In the genomic region with DNA sequence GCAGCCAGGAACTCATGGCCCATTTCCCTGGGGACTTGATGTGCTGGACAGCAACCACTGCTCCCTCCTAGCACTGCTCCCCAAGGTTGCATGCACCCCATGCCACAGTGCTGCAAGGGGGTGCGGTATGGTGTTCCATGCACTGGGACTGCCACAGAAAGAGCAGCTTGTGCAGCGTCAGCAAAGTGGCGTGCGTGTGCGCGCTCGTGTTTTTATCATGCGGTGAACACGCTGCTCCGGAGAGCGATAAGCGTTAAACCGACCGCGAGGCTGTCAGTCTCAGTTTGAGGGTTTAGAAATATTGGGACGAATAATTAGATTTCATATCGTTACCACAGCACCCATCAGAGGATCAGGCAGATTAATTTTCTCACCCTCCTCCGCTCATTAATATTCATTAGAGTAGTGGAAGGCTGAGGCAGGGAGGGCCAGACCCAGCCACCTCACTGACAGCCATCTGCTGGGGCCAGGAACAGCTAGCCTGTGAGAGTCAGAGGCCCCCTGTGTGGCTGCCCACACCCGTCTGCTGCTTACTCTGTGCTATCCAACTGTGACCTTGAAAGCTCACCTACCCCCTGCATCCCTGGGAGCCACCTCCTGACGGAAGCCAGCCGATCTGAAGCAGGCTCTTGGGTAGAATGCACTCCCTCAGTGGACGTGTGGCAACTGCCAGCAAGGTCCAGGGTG, we compare ENCODE assay signal across 11 mouse cellular contexts. TPM values are rescaled to one million over a fixed set of nuclear protein-coding genes. Genes with fewer than 3 reads are reported as not detected.
DNase-seq lines count a peak whose midpoint lies in the region; ATAC-seq and TF ChIP-seq lines count a peak whose summit lies in the region.
"Had no signal": no experiment of that assay in that cellular context is flagged by ENCODE, and none has a peak within 500 bp of the region (broad histone marks: within the 10 kb centered on the region; RNA-seq: fewer than 3 reads in every experiment).

No protein-coding gene starts in this region.

- no peak overlapping the region for H3K4me3 ChIP-seq in lung, embryonic 15.5 days
- H3K4me3 ChIP-seq in lung, postnatal 0 days (ENCODE audit: low read depth, low read length): no peak overlapping the region
- no peak overlapping the region for H3K4me3 ChIP-seq in hindbrain, embryonic 13.5 days
- peak overlapping the region; percentile 27; the same call in 1 of the 2 replicates for H3K4me3 ChIP-seq in liver, embryonic 16.5 days (ENCODE audit: low read depth, low read length)
- no peak overlapping the region for H3K4me3 ChIP-seq in stomach, embryonic 16.5 days (replicated peaks; ENCODE audit: low read length)

- H3K4me1 ChIP-seq in lung, embryonic 15.5 days: peaks cover 50% of the 10 kb centered on the region
- H3K4me1 ChIP-seq in lung, postnatal 0 days (ENCODE audit: insufficient read depth, low read depth, low read length): no peaks in the 10 kb centered on the region; the same call in 1 of the 2 replicates
- H3K4me1 ChIP-seq in hindbrain, embryonic 13.5 days (replicated peaks): peaks cover 58% of the 10 kb centered on the region
- peaks cover 81% of the 10 kb centered on the region for H3K4me1 ChIP-seq in liver, embryonic 16.5 days (ENCODE audit: control insufficient read depth, low read depth, low read length)
- peaks cover 49% of the 10 kb centered on the region for H3K4me1 ChIP-seq in stomach, embryonic 16.5 days (ENCODE audit: control insufficient read depth, insufficient read depth, low read length)

- H3K27ac ChIP-seq in lung, embryonic 15.5 days: peak overlapping the region; percentile 71; the same call in 1 of the 2 replicates
- no peak overlapping the region for H3K27ac ChIP-seq in lung, postnatal 0 days (ENCODE audit: low read length)
- H3K27ac ChIP-seq in hindbrain, embryonic 13.5 days: peak overlapping the region; percentile 62; the same call in 1 of the 2 replicates
- peak overlapping the region; percentile 99 for H3K27ac ChIP-seq in liver, embryonic 16.5 days (ENCODE audit: low read length)
- H3K27ac ChIP-seq in stomach, embryonic 16.5 days (ENCODE audit: low read length): peak overlapping the region; percentile 72
- H3K27ac ChIP-seq: macrophage had no signal

- H3K36me3 ChIP-seq in lung, embryonic 15.5 days: peaks cover 4% of the 10 kb centered on the region
- H3K36me3 ChIP-seq in lung, postnatal 0 days (ENCODE audit: insufficient read depth, low read length): peaks cover 5% of the 10 kb centered on the region
- peaks cover 3% of the 10 kb centered on the region; the same call in 1 of the 2 replicates for H3K36me3 ChIP-seq in hindbrain, embryonic 13.5 days
- H3K36me3 ChIP-seq in liver, embryonic 16.5 days (ENCODE audit: control insufficient read depth, insufficient read depth): peaks cover 60% of the 10 kb centered on the region
- 0 out of 2 replicates have a peak, but pooled peaks cover 7% of the 10 kb centered on the region for H3K36me3 ChIP-seq in stomach, embryonic 16.5 days (ENCODE audit: control insufficient read depth, insufficient read depth, low read length)

- no peak for DNase-seq in lung, postnatal 0 days (ENCODE audit: low spot score)
- DNase-seq in gastrocnemius, postnatal 36 days: no peak
- DNase-seq: embryo, embryonic 11 days; retina, postnatal 1 day had no signal

- no peak for TF ChIP-seq CTCF in lung, postnatal 0 days (IDR thresholded peaks at IDR 0.05)

- no peak for TF ChIP-seq EP300 in lung, postnatal 0 days (IDR thresholded peaks at IDR 0.05)

- H3K27me3 ChIP-seq in lung, embryonic 15.5 days: peaks cover 8% of the 10 kb centered on the region; the same call in 1 of the 2 replicates
- no peaks in the 10 kb centered on the region for H3K27me3 ChIP-seq in lung, postnatal 0 days (replicated peaks; ENCODE audit: insufficient read depth, low read length)
- H3K27me3 ChIP-seq in hindbrain, embryonic 13.5 days: peaks cover 22% of the 10 kb centered on the region
- no peaks in the 10 kb centered on the region for H3K27me3 ChIP-seq in liver, embryonic 16.5 days (ENCODE audit: control insufficient read depth, insufficient read depth, low read depth, low read length)
- no peaks in the 10 kb centered on the region; the same call in 1 of the 2 replicates for H3K27me3 ChIP-seq in stomach, embryonic 16.5 days (ENCODE audit: control insufficient read depth, insufficient read depth, low read length)

- intact Hi-C loops in gastrocnemius, postnatal 36 days (cut with DNase I): loop anchor here (5.0 to 10.0 kb wide), 3 partner anchors 38 to 335 kb away; no protein-coding TSS in a partner anchor

- H3K9ac ChIP-seq in lung, embryonic 15.5 days: no peak overlapping the region
- H3K9ac ChIP-seq in lung, postnatal 0 days (replicated peaks; ENCODE audit: low read depth): no peak overlapping the region
- 0 out of 2 replicates have a peak overlapping the region, but pooled peaks have one; percentile 20 for H3K9ac ChIP-seq in hindbrain, embryonic 13.5 days
- peak overlapping the region; percentile 58 for H3K9ac ChIP-seq in liver, embryonic 16.5 days (ENCODE audit: low read depth, low read length)
- peak overlapping the region; percentile 41; the same call in 1 of the 2 replicates for H3K9ac ChIP-seq in stomach, embryonic 16.5 days (ENCODE audit: low read length)

- no peak overlapping the region for H3K4me2 ChIP-seq in lung, embryonic 15.5 days
- no peak overlapping the region for H3K4me2 ChIP-seq in lung, postnatal 0 days (replicated peaks; ENCODE audit: low read depth, low read length)
- H3K4me2 ChIP-seq in hindbrain, embryonic 13.5 days: no peak overlapping the region
- H3K4me2 ChIP-seq in liver, embryonic 16.5 days (ENCODE audit: low read depth, low read length): peak overlapping the region; percentile 52
- no peak overlapping the region for H3K4me2 ChIP-seq in stomach, embryonic 16.5 days (ENCODE audit: low read depth, low read length)

- no peaks in the 10 kb centered on the region for H3K9me3 ChIP-seq in lung, embryonic 15.5 days
- no peaks in the 10 kb centered on the region for H3K9me3 ChIP-seq in lung, postnatal 0 days (ENCODE audit: low read length)
- no peaks in the 10 kb centered on the region for H3K9me3 ChIP-seq in hindbrain, embryonic 13.5 days
- H3K9me3 ChIP-seq in liver, embryonic 16.5 days (replicated peaks; ENCODE audit: control insufficient read depth, low read length): peaks cover 8% of the 10 kb centered on the region
- H3K9me3 ChIP-seq in stomach, embryonic 16.5 days (replicated peaks; ENCODE audit: control insufficient read depth, low read length): no peaks in the 10 kb centered on the region

- ATAC-seq in lung, embryonic 15.5 days (ENCODE audit: borderline replicate concordance, extremely low read depth, low FRiP score, low TSS enrichment): no peak
- no peak for ATAC-seq in lung, postnatal 0 days
- 0 out of 2 replicates have a peak, but pooled peaks have one; percentile 27 for ATAC-seq in hindbrain, embryonic 13.5 days (ENCODE audit: low FRiP score)
- peak; percentile 55 for ATAC-seq in liver, embryonic 16.5 days (ENCODE audit: low read depth)
- ATAC-seq in stomach, embryonic 16.5 days (ENCODE audit: insufficient read depth, low FRiP score): peak; percentile 28; the same call in 1 of the 2 replicates
- ATAC-seq in inflammation-experienced regulatory T-cells, adult 6 months: no peak

- 83% methylated on average over 22 of the region's 22 CpGs for WGBS in lung, embryonic 15.5 days
- WGBS in lung, postnatal 0 days: 87% methylated on average over 22 of the region's 22 CpGs
- WGBS in hindbrain, embryonic 13.5 days: 47% methylated on average over 22 of the region's 22 CpGs
- WGBS in liver, embryonic 16.5 days (ENCODE audit: insufficient replicate concordance): 36% methylated on average over 22 of the region's 22 CpGs
- 78% methylated on average over 22 of the region's 22 CpGs for WGBS in stomach, embryonic 16.5 days

RNA-seq across cellular contexts. Expression of gene Trhr2, which starts 30.9 kb away (rescaled TPM):
- not detected in 2 replicates for polyA plus RNA-seq in lung, embryonic 15.5 days (2015; fragmentation: Nextera tagmentation; extraction: Ambion mirVana)
- polyA plus RNA-seq in lung, postnatal 0 days (2015; fragmentation: Nextera tagmentation; extraction: Ambion mirVana): not detected in 2 replicates
- polyA plus RNA-seq in hindbrain, embryonic 13.5 days (2015; fragmentation: Nextera tagmentation; extraction: Ambion mirVana): not detected in 2 replicates
- polyA plus RNA-seq in liver, embryonic 16.5 days (2015; fragmentation: Nextera tagmentation; extraction: Ambion mirVana): not detected in 2 replicates
- not detected in 2 replicates for polyA plus RNA-seq in stomach, embryonic 16.5 days (2015; fragmentation: Nextera tagmentation; extraction: Ambion mirVana)
- not detected for polyA plus RNA-seq in inflammation-experienced regulatory T-cells, adult 6 months (2017; shearing (Covaris generic))
- not detected for total RNA-seq in gastrocnemius, postnatal 36 days (2021)
- polyA plus RNA-seq: gonadal fat pad, adult 2 months; macrophage had no signal

RNA-seq across cellular contexts. Expression of gene Zc3h18, which starts 46.7 kb away (rescaled TPM):
- 53.3 and 55.1 TPM in 2 replicates for polyA plus RNA-seq in lung, embryonic 15.5 days (2015; fragmentation: Nextera tagmentation; extraction: Ambion mirVana)
- 20.2 and 22.2 TPM in 2 replicates for polyA plus RNA-seq in lung, postnatal 0 days (2015; fragmentation: Nextera tagmentation; extraction: Ambion mirVana)
- 38.0 and 38.5 TPM in 2 replicates for polyA plus RNA-seq in hindbrain, embryonic 13.5 days (2015; fragmentation: Nextera tagmentation; extraction: Ambion mirVana)
- 17.8 and 19.0 TPM in 2 replicates for polyA plus RNA-seq in liver, embryonic 16.5 days (2015; fragmentation: Nextera tagmentation; extraction: Ambion mirVana)
- polyA plus RNA-seq in stomach, embryonic 16.5 days (2015; fragmentation: Nextera tagmentation; extraction: Ambion mirVana): 28.1 and 32.4 TPM in 2 replicates
- 10 to 100 TPM; 12.0 to 16.0 (median 13.0) TPM for polyA plus RNA-seq in inflammation-experienced regulatory T-cells, adult 6 months (2017; shearing (Covaris generic))
- total RNA-seq in gastrocnemius, postnatal 36 days (2021): 10 to 100 TPM; 21.1 to 24.2 TPM

RNA-seq across cellular contexts. Expression of gene Zfpm1, which starts 47.8 kb away (rescaled TPM):
- polyA plus RNA-seq in lung, embryonic 15.5 days (2015; fragmentation: Nextera tagmentation; extraction: Ambion mirVana): 1.3 and 1.6 TPM in 2 replicates
- 1.5 and 1.7 TPM in 2 replicates for polyA plus RNA-seq in lung, postnatal 0 days (2015; fragmentation: Nextera tagmentation; extraction: Ambion mirVana)
- 1.4 and 1.5 TPM in 2 replicates for polyA plus RNA-seq in hindbrain, embryonic 13.5 days (2015; fragmentation: Nextera tagmentation; extraction: Ambion mirVana)
- 6.8 and 8.1 TPM in 2 replicates for polyA plus RNA-seq in liver, embryonic 16.5 days (2015; fragmentation: Nextera tagmentation; extraction: Ambion mirVana)
- 2.0 and 2.1 TPM in 2 replicates for polyA plus RNA-seq in stomach, embryonic 16.5 days (2015; fragmentation: Nextera tagmentation; extraction: Ambion mirVana)
- 1 to 10 TPM in 2 of 3 experiments, under 1 TPM in 1; 0.65 to 2.6 (median 1.3) TPM for polyA plus RNA-seq in inflammation-experienced regulatory T-cells, adult 6 months (2017; shearing (Covaris generic))
- 1 to 10 TPM; 5.6 to 8.9 TPM for total RNA-seq in gastrocnemius, postnatal 36 days (2021)

Comparison
In these comparisons a context has a peak if more than half of its experiments do, and no peak if none do; other contexts are left out.
1. ATAC-seq: peak in hindbrain, embryonic 13.5 days (single experiment), liver, embryonic 16.5 days (single experiment) and stomach, embryonic 16.5 days (single experiment); none in lung, embryonic 15.5 days (single experiment), lung, postnatal 0 days (single experiment) and inflammation-experienced regulatory T-cells, adult 6 months (single experiment).
2. H3K9ac ChIP-seq: peak in hindbrain, embryonic 13.5 days (single experiment), liver, embryonic 16.5 days (single experiment) and stomach, embryonic 16.5 days (single experiment); none in lung, embryonic 15.5 days (single experiment) and lung, postnatal 0 days (single experiment).